Mouse (Mus musculus) E14TG2a.4 (cell line): ENCODE results near the gene Thsd4.

Experiments used
- CTCF ChIP-seq: conservative IDR thresholded peaks from 2 replicates; pipeline ENCODE4 v1.5.1; 2014; ENCODE audit warnings: low read length
- NANOG ChIP-seq: IDR thresholded peaks from 2 replicates; pipeline ENCODE4 v1.6.1; 2014; ENCODE audit warnings: borderline replicate concordance, low read length, mixed read lengths
- POU5F1 ChIP-seq: IDR thresholded peaks from 2 replicates; pipeline ENCODE4 v1.6.1; 2014; ENCODE audit warnings: low read length, borderline replicate concordance

DNA sequence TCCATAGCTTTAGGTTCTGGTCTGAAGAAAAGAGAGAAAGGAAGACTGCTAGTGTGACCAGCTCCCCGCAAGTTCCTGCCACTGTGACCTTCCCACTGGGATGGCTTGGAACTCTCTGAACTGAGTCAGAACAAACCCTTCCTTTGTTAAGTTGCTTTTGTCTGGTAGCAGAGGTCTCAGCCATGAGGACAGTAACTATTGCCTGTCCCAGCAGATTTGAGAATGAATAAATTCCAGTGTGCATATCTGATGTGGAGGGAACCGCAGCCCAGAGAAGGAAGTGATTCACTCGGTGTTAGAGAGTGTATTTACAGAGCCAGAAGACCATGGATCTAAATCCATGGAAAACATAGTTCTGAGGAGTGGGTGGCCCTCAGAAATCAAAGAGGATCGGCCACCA lies 169.5 kb downstream of the Thsd4 start:
- TF ChIP-seq CTCF (no peak), NANOG (no peak), POU5F1 (no peak)
